Mouse (Mus musculus) heart, embryonic 11.5 days (tissue): ENCODE data around the gene Cmtm3. TPM values are rescaled to one million over a fixed set of nuclear protein-coding genes. Genes with fewer than 3 reads are reported as not detected.

Experiments used
- ATAC-seq: fragments of 200-750 bp; cut with Nextera tagmentation; replicated peaks from 2 replicates; pipeline ENCODE4 v1.8.0; 2017; ENCODE audit warnings: moderate library complexity; ENCODE audit not compliant: insufficient number of reproducible peaks, low FRiP score, low TSS enrichment
- H3K27ac ChIP-seq: fragments of 300-500 bp; sonication (generic); 2 replicates; pipeline ENCODE4 v1.5.1; 2014; ENCODE audit warnings: mild to moderate bottlenecking, low read depth, low read length
- H3K27me3 ChIP-seq: fragments of 300-500 bp; sonication (generic); 2 replicates; pipeline ENCODE4 v1.6.1; 2014; ENCODE audit warnings: mild to moderate bottlenecking, low read length, mixed read lengths; ENCODE audit not compliant: control insufficient read depth, insufficient read depth
- H3K36me3 ChIP-seq: fragments of 300-500 bp; sonication (generic); 2 replicates; pipeline ENCODE4 v1.6.1; 2014; ENCODE audit warnings: mild to moderate bottlenecking, low read length, moderate library complexity, mixed read lengths; ENCODE audit not compliant: control insufficient read depth, insufficient read depth
- H3K4me1 ChIP-seq: fragments of 300-500 bp; sonication (generic); 2 replicates; pipeline ENCODE4 v1.6.1; 2014; ENCODE audit warnings: low read length; ENCODE audit not compliant: control insufficient read depth, insufficient read depth
- H3K4me2 ChIP-seq: fragments of 300-500 bp; sonication (generic); 2 replicates; pipeline ENCODE4 v1.6.1; 2014; ENCODE audit warnings: mild to moderate bottlenecking, moderate library complexity
- H3K4me3 ChIP-seq: fragments of 300-500 bp; sonication (generic); 2 replicates; pipeline ENCODE4 v1.5.1; 2014; ENCODE audit warnings: low read depth, low read length
- H3K9ac ChIP-seq: fragments of 300-500 bp; sonication (generic); 2 replicates; pipeline ENCODE4 v1.6.1; 2014; ENCODE audit warnings: mild to moderate bottlenecking, low read depth, low read length, moderate library complexity
- H3K9me3 ChIP-seq: fragments of 300-500 bp; sonication (generic); replicated peaks from 2 replicates; pipeline ENCODE4 v1.6.1; 2016; ENCODE audit warnings: low read length; ENCODE audit not compliant: control insufficient read depth
- WGBS: fragments of 180-500 bp; shearing (Covaris S2); extraction: QIAGEN DNeasy Blood & Tissue Kit; methylation state at CpG from one replicate; pipeline ENCODE4 v1.1.7; 2014; ENCODE audit not compliant: insufficient replicate concordance; 5-methylcytosine and 5-hydroxymethylcytosine counted together
- polyA plus RNA-seq: library from polyadenylated mRNA; unstranded; fragments of >200 nt; fragmentation: Nextera tagmentation; extraction: Ambion mirVana; gene quantifications from 2 replicates; pipeline ENCODE4 v1.2.1, GENCODE M21; 2014

The Cmtm3 gene
- polyA plus RNA-seq, 1 experiment from 2014 or later: 106 TPM

DNA sequence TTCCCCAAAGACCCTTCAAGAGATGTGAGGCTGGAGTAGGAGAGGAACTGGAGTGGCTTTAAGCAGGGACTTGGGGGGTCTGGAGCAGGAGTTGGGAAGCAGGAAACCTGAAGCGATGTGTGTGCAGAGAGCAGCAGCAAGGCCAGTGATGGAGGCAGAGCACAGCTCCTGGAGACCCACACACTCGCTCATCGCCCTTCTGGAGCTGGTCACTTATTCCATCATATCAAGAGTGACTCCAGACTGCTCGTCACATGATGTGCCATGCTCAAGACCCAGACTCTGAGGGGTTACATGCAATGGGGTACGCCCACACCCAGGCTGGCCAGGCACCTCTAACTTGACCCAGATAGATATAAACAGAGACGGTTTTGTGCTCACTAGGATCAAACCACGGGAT lies 41.1 kb downstream of the Cmtm3 start:
- H3K9me3 ChIP-seq: no peaks in the 10 kb centered on the region
- no peak for ATAC-seq
- H3K27ac ChIP-seq: 0 out of 2 replicates have a peak overlapping the region, but pooled peaks have one; percentile 15
- WGBS: 80% methylated on average over 7 of the region's 7 CpGs
- peaks cover 12% of the 10 kb centered on the region for H3K4me1 ChIP-seq
- H3K9ac ChIP-seq: no peak overlapping the region
- no peak overlapping the region for H3K4me3 ChIP-seq
- H3K27me3 ChIP-seq: no peaks in the 10 kb centered on the region
- no peaks in the 10 kb centered on the region for H3K36me3 ChIP-seq
- no peak overlapping the region for H3K4me2 ChIP-seq

DNA sequence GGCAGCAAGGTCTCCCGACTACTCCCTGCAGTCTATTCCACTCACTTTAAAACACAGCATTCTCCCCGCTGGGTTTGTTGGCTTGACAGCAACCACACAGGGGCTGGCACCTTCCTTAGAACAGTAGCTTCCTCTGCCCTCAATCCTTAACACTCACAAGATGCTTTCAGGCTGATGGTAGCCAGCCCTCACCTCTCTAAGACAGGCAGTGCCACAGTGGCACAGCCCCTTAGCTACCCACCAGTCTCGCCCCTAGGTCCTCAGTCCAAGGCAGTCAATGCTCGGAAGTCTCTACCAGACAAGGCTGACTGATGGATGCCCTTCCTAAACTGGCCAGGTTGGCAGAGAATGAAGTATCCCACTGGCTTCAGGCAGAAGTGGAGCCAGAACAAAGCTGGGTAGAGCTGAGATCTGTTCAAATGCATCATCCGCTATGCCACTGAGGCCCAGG lies 41.8 kb downstream of the Cmtm3 start:
- no peaks in the 10 kb centered on the region for H3K27me3 ChIP-seq
- H3K9me3 ChIP-seq: no peaks in the 10 kb centered on the region
- 83% methylated on average over 5 of the region's 5 CpGs for WGBS
- no peak overlapping the region for H3K4me2 ChIP-seq
- peaks cover 6% of the 10 kb centered on the region for H3K4me1 ChIP-seq
- no peak overlapping the region for H3K4me3 ChIP-seq
- no peak overlapping the region for H3K9ac ChIP-seq
- ATAC-seq: no peak
- no peak overlapping the region for H3K27ac ChIP-seq
- no peaks in the 10 kb centered on the region for H3K36me3 ChIP-seq

DNA sequence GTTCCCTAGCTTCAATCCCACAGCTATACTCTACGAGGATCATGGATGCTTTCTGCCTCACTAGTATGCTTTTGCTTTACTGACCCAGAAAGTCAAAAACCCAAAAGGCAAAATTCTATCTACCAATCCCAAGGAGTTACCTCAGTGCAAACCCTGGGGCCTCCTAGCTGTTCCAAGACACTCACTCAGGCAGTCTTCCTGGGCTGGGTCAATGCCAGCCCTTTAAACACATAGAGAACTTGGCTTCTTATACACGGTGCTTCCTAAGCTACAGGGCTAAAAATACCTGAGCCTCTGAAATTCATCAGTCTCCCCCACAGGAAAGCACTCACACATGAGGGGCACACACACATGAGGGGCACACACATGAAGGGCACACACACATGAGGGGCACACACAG lies 44.1 kb downstream of the Cmtm3 start:
- ATAC-seq: no peak
- Histone ChIP-seq H3K27me3 (no peaks in the 10 kb centered on the region), H3K9me3 (no peaks in the 10 kb centered on the region), H3K36me3 (no peaks in the 10 kb centered on the region), H3K4me2 (no peak overlapping the region), H3K27ac (no peak overlapping the region), H3K9ac (no peak overlapping the region), H3K4me3 (no peak overlapping the region), H3K4me1 (peaks cover 24% of the 10 kb centered on the region)
- 60% methylated on average over 2 of the region's 2 CpGs for WGBS

GRCm38 (mm10) chr8:104383977-104384376 lies 44.8 kb downstream of the Cmtm3 start:
- Histone ChIP-seq H3K27ac (no peak overlapping the region), H3K36me3 (no peaks in the 10 kb centered on the region), H3K9me3 (no peaks in the 10 kb centered on the region), H3K27me3 (no peaks in the 10 kb centered on the region), H3K9ac (no peak overlapping the region), H3K4me3 (no peak overlapping the region), H3K4me2 (no peak overlapping the region), H3K4me1 (peaks cover 24% of the 10 kb centered on the region)
- no peak for ATAC-seq
- 77% methylated on average over 3 of the region's 3 CpGs for WGBS

DNA sequence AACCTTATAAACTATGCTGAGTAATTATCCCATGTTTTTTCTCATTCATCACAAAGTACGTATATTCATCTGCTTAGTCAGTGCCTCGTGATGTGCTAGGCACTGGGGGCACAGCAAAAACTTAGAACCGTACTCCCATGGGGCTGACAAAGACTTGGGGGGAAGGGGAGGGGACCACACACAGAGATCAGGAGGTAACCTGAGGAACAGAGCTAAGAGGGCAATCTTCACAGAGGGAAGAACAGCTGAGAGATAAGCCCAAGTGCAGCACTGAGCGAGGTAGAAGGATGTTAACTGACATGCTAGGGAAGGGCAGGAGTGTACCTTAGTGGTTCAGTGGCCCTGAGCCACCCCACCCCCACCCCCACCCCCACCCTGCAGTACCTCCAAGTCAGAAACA lies 47.5 kb downstream of the Cmtm3 start:
- H3K4me1 ChIP-seq: peaks cover 27% of the 10 kb centered on the region
- ATAC-seq: no peak
- H3K9ac ChIP-seq: no peak overlapping the region
- H3K27me3 ChIP-seq: no peaks in the 10 kb centered on the region
- H3K36me3 ChIP-seq: no peaks in the 10 kb centered on the region
- no peaks in the 10 kb centered on the region for H3K9me3 ChIP-seq
- H3K4me2 ChIP-seq: no peak overlapping the region
- 21% methylated on average over 4 of the region's 4 CpGs for WGBS
- no peak overlapping the region for H3K4me3 ChIP-seq
- no peak overlapping the region for H3K27ac ChIP-seq

GRCm38 (mm10) chr8:104387501-104387900 lies 48.3 kb downstream of the Cmtm3 start:
- H3K9ac ChIP-seq: no peak overlapping the region
- 50% methylated on average over 7 of the region's 7 CpGs for WGBS
- no peak overlapping the region for H3K27ac ChIP-seq

DNA sequence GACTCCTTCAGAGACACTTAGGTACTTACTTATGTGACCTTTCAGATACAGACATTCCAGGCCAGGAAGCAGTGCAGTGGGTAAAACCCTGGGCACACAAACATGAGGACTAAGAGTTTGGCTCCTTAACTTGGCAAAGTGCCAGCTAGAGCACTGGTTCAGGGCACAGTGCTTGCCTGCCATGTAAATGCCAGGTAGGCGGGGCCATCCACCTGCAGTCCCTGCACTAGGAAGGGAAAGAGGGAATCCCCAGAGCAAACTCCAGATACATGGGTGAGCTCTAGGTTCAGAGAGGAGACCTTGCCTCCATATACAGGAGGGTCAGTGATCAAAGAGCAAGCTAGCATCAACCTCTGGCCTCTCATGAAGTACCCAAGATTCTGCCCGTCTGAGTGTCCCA lies 48.8 kb downstream of the Cmtm3 start:
- peaks cover 27% of the 10 kb centered on the region for H3K4me1 ChIP-seq
- H3K27ac ChIP-seq: no peak overlapping the region
- no peak overlapping the region for H3K4me2 ChIP-seq
- H3K9me3 ChIP-seq: no peaks in the 10 kb centered on the region
- no peak overlapping the region for H3K9ac ChIP-seq
- H3K27me3 ChIP-seq: no peaks in the 10 kb centered on the region
- no peak overlapping the region for H3K4me3 ChIP-seq
- 83% methylated on average over 2 of the region's 2 CpGs for WGBS
- H3K36me3 ChIP-seq: no peaks in the 10 kb centered on the region
- no peak for ATAC-seq

More at GRCm38 (mm10) chr8:104387501-104387900, 48.3 kb downstream of the Cmtm3 start:
- no peak for ATAC-seq
- no peaks in the 10 kb centered on the region for H3K27me3 ChIP-seq
- H3K9me3 ChIP-seq: no peaks in the 10 kb centered on the region
- peaks cover 27% of the 10 kb centered on the region for H3K4me1 ChIP-seq
- H3K4me3 ChIP-seq: no peak overlapping the region
- no peak overlapping the region for H3K4me2 ChIP-seq
- no peaks in the 10 kb centered on the region for H3K36me3 ChIP-seq

DNA sequence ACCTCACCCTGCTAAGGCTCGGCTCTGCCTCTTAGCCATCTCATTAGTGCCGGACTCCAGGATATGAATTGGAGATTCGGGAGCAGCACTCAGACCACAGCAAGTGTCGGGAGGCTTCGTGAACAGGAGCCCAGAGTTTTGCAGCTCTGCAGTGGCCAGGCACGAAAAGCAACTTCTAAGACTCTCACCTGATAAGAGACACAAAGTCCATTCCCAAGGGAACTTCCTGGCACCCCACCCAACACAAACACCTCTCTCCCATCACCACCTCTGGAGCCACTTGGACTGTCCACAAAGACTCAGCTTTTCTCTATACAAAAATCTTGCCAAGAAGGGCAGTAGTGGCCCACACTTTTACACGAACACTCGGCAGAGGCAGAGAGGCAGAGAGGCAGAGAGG lies 51.0 kb downstream of the Cmtm3 start:
- 51% methylated on average over 8 of the region's 8 CpGs for WGBS
- Histone ChIP-seq H3K4me3 (no peak overlapping the region), H3K27me3 (no peaks in the 10 kb centered on the region), H3K9ac (no peak overlapping the region), H3K27ac (no peak overlapping the region), H3K9me3 (no peaks in the 10 kb centered on the region), H3K4me1 (peaks cover 32% of the 10 kb centered on the region), H3K36me3 (no peaks in the 10 kb centered on the region), H3K4me2 (no peak overlapping the region)
- no peak for ATAC-seq

- Histone ChIP-seq H3K9me3 (peaks cover 3% of the 10 kb centered on the region; the same call in 1 of the 2 replicates), H3K27ac (no peak overlapping the region), H3K27me3 (no peaks in the 10 kb centered on the region), H3K4me3 (no peak overlapping the region), H3K4me1 (peaks cover 14% of the 10 kb centered on the region; the same call in 1 of the 2 replicates), H3K4me2 (no peak overlapping the region), H3K9ac (no peak overlapping the region), H3K36me3 (no peaks in the 10 kb centered on the region)
- 88% methylated on average over 7 of the region's 7 CpGs for WGBS
- ATAC-seq: no peak
Observed at GRCm38 (mm10) chr8:104393139-104393538, 53.9 kb downstream of the Cmtm3 start.
